Mouse (Mus musculus) bone marrow macrophage, adult 2 months (primary cell): ENCODE measurements around the gene Olfr458.

Experiments used
- CTCF ChIP-seq: IDR thresholded peaks from 2 replicates; pipeline ENCODE4 v1.5.1; 2012; ENCODE audit warnings: low read depth, mild to moderate bottlenecking, low read length, moderate library complexity
- POLR2A ChIP-seq: IDR thresholded peaks from 2 replicates; pipeline ENCODE4 v1.6.1; 2012; ENCODE audit warnings: mild to moderate bottlenecking, low read depth, low read length, borderline replicate concordance

DNA sequence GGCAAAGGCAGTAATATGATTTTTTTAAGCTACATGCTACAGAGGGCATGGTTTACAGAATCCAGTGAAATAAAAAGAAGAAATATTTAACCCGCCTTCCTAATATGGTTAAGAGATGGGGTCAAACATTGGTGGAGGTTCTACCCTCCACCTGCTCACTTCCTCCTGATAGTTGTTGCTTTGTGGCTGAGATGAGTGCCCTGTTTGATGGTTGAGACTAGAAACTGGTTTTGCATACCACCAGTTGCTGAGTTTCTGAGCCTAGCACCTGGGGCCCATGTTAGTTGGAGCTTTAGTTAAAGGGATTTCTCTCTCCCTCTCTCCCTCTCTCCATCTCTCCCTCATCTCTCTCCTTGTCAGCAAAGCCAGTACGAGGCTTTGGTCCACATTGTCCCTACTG, 17.6 kb downstream of the Olfr458 start:
- TF ChIP-seq POLR2A: no peak
- TF ChIP-seq CTCF: no peak
